Mouse (Mus musculus): Measurements from ENCODE around the gene Exosc8.
"Not testable (repeated sequence)": the region's sequence is repeated elsewhere in the genome, so short reads cannot be mapped to it uniquely, and the experiment has no call there.

Gene Exosc8

DNA sequence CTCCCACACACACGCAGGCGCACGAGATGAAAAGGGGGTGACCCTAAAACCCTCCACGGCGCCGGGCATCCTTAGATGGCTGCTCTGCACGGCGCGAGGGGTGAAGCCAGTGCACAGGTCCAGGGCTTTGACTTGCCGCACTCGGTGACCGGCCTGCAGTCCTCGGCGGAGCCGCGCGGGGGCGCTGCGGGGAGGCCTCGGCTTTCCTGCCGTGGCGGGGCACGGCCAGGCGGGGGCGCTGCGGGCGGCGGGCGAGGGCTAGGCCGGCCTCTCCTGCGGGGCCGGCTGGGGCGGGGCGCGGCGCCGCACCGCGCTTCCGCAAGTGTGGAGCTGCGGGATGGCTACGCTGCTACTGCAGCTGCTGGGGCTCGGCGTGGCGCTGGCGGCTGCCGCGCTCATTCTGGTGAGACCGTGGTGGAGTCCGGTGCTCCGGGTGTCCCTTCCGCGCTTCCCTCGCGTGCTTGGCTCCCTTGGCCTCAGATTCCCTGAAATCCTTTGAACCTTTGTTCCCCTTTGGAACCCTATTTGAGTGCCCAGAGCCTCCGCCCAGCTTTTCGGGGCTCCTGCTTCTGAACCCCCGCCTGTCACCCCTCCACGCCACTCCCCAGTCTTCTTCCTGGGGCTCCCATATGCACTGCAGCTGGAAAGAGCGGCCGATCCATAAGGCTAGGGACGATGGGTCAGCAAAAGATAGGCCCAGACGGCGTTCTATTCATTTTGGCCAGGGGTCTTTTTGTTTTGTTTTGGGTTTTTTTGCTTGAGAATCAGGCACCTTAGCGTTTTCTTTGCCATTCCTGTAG is at the start of gene Exosc8, which contains the start of gene Alg5:
TSS of gene Exosc8 (minus strand) at position 147 of the 800 bp plus-strand sequence.
TSS of gene Alg5 (plus strand) at position 293 of the 800 bp plus-strand sequence.
- DNase-seq = peak; percentile 89

DNA sequence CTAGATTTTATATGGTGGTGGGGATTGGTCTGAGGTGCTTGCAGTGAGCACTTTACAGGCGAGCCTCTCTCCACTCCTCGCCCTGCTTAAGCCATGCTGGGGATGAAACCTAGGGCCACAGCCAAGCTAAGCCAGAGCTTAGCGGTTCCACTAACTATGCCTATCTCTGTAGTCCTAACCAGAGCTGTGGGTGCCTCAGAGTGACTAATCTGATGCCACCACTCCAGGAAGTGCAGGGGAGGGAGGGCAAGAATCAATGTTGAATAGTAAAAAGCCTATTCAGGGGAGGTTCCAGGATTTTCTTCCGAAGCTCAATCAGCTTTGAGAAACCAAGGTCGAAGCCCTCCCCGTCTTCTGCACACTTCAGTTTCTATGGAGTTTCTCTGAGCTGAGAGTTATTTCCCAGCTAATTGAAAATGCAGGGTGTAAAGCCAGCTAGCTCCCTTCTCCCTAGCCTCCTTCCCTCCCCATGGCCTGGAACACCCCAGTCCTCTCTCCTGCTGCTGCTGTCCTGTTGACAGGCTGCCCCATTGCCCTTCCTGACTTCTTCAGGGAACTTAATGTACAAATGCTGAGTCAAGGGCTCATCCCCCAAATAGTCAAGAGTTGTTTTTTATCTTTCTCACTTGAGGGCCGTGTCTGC is 40.9 kb upstream of the Exosc8 start:
- DNase-seq = no peak

DNA sequence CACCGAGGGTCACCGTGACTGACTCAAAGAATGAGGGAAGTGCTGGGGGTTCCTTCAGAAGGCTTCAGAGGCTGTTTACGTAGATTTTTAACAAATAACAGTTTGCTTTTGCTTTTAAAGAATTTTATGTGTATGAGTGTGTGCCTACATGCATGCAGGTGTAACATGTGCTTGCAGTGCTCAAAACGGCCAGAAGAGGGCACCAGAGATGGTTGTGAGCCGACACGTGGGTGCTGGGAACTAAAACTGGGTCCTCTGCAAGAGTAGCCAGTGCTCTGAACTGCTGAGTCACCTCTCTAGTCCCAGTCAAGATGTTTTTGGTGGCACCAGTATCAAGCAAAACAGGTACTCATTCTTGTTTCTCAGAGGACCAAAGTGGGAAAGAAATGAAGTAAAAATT is 38.4 kb upstream of the Exosc8 start:
- DNase-seq = no peak

DNA sequence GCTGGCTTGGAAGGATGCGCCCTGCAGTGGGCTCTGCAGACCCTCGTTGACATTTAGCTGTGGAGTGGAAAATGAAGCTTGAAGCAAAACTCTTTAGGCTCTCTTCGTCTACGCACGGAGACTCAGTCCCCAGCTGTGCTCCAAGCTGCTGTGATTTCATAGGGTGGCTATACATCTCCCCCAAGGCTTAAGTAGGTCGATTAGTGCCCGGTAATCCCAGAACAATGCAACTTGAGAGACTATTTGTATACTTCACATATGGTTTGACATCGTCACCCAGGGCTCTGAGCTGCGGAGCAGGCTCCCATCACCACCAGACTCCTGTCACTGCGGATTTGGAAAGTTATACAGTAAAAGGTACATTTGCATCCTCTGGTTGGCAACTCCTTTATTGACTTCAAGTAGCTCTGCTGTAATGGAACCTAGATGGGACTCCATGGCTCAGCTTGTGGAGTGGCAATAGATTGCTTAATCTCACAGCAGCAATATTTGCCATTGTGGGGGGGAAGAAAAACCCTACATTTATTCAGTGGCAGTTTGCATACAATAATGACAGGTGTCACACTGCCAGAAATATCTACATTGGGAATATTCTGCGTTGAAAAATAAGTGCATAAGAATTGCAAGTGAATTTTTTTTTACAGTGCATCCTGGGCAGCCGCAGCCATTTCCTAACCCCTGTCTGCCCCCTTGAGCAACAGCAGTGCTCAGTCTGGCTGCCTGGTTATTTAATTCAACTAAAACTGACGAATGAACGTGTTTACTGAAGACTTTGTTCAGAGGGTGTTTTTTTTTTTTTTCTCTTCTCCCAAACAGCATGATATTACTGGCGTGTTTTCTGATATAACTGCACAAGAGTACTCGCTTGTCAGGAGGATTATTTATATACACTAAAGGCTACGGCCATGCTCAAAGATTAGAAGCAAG is 34.4 kb upstream of the Exosc8 start:
- DNase-seq = no peak

DNA sequence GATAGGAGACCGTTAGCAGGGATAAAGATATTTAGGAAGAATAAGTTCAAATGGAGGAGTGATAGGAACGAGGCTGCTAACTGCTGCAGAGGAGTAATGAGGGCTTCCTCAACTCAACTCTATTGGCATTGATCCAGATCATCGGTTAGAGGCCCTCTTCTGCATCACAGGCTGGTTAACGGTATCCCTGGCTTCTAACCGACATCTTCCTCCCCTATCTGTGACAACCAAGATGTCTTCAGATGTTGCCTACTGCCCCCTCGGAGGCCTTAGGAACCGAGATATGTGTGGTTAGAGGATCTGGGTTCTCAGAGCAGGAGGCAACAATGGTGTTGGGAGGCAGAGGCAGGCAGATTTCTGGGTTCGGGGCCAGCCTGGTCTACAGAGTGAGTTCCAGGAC is 33.4 kb upstream of the Exosc8 start:
- no peak for DNase-seq

DNA sequence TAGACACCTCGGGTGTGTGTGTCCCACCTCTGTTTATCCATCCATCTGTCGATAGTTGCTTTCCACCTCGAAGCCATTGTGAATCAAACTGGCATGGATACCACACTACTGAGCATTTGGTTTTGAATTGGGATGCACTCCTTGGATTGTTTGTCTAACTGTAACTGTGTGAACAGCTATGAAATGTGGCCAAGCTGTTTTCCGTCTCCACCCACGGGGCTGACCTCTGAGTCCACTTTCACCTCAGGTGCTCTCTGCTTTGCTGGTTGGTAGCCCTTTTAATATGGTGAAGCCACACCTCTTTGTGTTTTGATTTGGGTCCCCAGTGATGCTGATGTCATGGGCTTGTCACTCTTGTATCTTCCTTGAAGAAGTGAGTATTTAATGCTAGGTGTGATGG is 31.6 kb upstream of the Exosc8 start:
- DNase-seq = no peak

DNA sequence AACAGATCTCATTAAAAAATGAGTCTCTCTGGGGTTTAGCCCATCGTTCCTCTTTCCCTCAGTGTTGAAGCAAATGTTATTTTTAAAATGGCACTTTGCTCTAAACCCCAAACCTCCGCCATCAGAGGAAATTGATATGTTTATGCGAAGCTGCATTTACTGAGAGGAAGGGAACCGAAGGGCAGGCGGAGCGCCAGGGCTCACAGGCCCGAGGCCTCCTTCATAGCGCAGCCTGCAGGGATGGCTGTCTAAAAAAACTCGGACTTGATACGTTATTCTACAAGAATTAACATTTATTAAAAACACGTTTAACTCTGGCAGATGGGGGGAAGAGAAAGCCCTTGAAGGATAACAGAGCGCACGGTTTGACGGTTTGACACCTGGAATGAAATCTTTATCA is 30.8 kb upstream of the Exosc8 start:
- DNase-seq = no peak

DNA sequence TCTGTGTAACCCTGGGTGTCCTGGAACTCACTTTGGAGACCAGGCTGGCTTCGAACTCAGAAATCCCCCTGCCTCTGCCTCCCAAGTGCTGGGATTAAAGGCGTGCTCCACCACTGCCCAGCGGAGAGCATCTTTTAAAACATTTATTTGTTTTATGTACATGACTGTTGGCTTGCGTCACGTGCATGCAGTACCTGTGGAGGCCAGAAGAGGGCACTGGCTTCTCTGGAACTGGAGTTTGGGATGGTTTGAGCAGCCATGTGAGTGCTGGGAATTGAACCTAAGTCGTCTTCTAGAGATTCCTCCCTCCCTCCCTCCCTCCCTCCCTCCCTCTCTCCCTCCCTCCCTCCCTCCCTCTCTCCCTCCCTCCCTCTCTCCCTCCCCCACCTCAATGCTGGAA is 30.3 kb upstream of the Exosc8 start:
- not testable (repeated sequence) for DNase-seq

DNA sequence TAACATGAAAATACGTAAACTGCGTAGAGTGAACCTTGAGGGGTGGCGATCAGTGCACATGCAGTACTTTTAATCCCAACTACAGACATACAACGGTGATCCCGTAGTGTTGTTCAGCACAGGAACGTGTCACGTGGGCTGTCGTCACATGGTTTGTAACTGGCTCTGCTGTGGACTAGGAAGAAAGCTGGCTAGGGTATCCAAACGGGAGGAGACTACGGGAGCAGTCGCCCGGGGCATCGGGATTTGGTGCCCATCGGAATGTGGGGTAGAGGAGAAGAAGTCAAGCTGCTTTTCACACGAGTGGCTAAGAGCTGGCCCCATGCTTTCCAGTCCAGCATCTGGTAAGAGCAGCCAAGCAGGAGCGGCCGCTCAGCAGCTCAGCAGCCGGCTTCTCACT is 29.2 kb upstream of the Exosc8 start:
- peak; percentile 43 for DNase-seq

DNA sequence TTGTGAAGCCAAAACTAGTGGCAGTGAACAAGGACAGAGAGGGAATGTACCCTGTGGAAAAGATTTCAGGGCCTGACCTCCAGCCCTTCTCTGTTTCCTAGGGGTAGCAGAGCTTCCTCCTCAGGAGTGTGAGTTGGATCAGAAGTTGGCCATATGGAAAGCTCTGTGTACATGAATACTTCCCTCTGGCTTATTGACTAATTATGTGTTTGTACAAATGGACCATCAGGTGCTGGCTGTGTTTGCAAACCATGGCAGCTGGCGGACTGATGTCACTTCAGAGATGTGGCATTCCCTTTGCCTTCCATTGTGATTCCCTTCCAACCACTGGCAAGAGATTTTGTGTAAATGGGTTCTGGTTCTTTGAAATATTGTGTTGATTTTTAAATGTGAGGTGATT is 26.1 kb upstream of the Exosc8 start:
- no peak for DNase-seq

DNA sequence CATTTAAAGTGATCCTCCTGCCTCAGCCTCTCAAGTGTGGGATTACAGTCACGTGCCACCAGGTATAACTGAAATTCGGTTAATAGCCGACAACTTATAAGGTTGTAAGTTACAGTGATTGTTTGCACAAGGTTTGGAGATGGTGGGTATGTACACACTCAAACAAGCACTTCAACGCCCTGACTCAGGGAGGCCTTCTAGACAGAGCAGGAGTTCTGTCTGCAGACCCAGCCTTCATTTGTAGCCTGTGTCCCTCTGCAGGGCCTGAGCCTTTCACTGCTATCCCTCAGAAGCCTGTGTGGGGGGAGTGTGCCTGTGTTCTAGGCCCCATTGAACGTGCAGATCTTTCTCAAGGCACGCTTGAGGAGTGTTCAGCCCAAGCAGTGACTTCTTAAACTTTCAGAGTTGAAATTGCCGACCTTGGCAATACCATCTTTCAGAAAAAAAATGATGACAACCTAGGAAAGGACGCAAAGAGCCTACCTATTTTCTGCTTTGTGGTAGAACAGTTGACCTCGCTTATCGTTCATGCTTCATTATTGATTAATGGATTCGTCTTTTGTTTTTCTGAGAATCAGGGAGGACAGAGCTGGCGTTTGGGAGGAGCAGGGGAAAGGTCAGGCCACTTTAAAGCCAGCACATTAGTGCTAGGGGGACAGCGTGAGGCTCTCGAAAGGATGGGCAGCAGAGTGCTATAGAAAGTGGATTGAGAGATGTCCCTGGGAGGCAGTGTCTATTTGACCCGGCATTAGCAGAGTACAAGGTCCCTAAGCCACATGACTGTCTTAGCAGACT is 25.3 kb upstream of the Exosc8 start:
- no peak for DNase-seq

DNA sequence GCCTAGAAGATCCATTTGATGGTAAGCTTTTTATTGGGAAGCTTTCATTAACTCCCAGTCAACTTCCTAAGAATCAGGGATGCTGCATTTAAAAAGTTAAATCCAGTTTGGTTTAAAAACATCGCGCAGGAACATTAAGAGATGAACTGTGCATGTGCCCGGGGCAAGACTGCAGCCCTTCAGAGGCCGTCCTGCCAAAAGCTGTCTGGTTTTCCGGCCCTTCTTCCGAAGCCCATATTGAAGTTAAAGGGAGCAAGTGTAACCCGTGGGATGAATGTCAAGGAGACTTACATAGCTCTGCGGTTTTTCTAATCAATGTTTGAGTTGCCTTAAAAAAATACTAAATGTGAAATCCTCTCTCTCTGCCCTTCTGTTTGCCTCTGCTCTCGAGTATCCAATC is 24.0 kb upstream of the Exosc8 start:
- DNase-seq = no peak

DNA sequence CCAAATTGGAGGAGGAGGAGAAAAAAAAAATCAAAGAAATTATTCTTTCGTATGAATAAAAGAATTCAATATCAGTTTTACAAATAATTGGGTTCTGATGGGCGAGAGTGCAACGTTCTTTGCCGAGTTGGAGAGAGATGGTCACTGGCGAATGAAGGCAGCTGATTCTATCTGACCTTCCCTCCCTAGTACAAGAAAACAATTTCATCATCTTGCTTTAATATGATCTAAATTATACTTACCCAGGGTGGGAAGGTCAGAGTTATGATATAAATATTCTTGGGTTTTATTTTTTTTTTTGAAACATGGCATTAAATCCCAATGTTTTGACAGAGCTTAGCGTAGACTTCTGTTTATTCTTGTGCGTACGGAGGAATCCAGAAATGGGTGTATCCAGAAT is 22.3 kb upstream of the Exosc8 start:
- no peak for DNase-seq

DNA sequence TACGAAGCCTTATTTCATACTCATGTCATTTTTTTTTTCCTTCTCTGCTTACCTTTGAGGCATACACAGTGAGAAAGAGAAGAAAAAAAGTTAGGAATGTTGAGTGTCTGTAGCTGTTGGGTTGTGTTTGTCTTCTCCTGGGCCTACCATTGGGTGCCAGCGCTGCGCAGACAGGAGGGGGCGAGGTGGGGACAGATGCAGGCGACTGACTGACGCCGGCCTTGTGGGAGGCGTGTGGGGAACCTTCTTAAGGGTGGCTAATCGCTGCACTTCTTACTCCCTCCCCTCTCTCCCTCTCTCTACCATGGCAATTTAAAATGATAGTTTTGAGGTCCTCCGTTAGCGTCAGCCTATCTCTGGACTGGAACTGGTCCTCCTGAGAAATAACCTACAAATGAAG is 20.9 kb upstream of the Exosc8 start:
- peak; percentile 11 for DNase-seq

DNA sequence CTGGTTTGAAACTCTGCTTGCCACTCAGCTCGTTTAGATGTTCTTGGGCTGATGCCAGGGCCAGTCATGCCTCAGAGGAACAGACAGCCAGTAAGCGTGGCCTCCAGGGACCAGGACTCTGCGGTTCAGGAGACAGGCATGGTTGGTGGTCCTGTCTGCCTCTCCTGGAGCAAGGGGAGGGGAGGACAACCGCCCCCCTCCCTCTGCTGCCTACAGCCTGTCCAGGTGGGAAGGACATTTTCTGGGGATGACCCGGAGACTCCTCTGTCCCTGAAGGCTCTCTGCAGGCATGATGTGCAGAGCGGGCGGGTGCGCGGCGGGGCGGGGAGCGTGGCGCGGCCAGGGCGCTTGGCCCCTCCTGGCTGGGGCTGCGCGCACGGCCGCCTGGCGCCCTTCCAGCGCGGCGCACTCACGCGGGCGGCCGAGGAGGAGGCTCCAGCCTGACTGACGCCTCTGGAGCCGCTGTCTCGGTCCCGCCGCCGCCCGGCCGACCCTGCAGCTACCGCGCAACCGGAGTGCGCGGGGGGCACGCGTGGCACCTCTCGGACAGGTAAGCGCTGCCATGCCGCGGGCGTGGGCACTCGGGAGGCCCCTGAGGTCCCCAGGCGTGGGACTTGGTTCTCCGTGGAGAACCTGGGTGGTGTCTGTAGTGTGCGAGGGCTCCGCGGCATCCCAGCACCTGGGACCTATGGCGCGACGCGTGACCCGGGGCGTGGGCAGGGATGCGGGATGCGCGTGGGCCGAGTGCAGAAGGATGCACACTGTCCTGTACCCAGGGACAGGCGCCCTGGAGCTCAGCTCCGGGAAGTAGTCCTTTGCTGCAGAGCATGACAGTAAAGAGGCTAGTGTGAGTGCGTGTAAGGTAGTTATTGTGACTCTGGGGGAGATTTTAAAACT is 20.2 kb upstream of the Exosc8 start, which contains the start of gene Smad9:
TSS of gene Smad9 (plus strand) at position 438 of the 897 bp plus-strand sequence.
- peak; percentile 57 for DNase-seq

DNA sequence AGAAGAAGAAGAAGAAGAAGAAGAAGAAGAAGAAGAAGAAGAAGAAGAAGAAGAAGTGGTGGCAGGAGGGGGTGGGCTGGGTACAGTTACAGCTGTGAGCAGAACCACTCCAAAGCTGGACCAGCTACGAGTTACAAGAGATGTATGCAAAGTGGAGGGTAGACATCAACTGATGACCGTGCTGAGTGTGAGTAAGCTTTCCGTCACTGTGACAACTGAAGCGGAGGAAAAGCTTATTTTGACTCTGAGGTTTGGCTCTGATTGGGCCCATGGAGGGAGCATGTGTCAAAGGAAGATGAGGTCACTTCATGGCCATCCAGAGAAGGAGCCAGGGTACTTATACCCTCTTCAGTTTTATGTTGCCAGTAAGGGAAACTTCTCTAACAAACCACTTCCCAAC is 18.2 kb upstream of the Exosc8 start:
- DNase-seq = no peak

DNA sequence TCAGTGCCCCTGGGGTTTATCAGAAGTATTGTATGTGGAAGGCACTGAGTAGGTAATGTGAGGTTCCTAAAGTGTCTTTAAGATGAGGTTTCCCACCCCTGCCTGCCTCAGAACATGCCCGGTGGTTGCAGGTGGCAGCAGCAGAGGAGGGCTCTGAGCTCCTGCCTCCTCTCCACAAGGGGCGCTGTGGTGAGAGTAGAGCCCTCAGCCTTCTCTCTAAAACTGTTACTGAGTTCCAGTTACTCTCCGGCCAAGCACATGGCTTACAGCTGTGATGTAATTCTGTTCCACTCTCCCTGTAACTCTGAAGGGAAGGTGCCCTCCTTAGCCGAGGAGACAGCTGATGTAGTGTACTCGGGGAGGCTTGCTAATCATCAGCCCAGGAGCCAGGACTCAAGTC is 10.6 kb upstream of the Exosc8 start:
- peak; percentile 23 for DNase-seq

DNA sequence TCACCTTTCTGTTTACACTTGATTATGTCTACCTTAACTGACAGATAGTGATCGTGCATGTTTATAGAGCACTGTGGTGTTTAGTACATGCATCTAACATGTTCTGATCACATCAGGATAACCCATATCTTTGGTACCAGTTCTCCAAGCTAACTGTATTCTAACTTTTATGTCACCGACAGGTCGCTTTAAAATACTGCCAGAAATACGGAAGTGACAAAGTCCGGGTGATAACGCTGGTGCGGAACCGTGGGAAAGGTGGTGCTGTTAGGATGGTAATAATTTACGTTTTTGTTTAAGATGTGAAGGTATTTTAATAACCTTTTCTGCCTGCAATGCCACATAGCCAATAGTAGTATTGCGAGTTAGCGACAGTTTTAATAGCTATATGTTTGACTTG is 6.8 kb upstream of the Exosc8 start:
- no peak for DNase-seq

DNA sequence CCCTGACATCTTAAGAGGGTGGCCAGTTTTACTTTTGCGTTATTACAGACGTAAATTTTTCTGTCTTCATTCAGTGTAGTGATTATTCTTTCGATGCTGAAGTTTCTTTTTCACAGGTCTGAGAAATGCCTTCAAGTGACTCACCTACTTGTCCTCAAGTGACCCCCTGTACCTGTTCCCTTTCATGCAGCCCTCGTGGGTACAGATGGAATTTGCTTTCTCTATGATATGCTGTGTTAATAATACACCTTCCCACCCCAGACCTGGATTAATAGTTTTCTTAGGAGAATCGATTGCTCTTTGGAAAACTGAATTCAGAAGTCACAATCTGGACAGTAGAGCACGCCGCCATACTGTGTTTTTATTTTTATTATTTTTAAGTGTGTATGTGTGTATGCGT is 2.1 kb upstream of the Exosc8 start:
- no peak for DNase-seq

DNA sequence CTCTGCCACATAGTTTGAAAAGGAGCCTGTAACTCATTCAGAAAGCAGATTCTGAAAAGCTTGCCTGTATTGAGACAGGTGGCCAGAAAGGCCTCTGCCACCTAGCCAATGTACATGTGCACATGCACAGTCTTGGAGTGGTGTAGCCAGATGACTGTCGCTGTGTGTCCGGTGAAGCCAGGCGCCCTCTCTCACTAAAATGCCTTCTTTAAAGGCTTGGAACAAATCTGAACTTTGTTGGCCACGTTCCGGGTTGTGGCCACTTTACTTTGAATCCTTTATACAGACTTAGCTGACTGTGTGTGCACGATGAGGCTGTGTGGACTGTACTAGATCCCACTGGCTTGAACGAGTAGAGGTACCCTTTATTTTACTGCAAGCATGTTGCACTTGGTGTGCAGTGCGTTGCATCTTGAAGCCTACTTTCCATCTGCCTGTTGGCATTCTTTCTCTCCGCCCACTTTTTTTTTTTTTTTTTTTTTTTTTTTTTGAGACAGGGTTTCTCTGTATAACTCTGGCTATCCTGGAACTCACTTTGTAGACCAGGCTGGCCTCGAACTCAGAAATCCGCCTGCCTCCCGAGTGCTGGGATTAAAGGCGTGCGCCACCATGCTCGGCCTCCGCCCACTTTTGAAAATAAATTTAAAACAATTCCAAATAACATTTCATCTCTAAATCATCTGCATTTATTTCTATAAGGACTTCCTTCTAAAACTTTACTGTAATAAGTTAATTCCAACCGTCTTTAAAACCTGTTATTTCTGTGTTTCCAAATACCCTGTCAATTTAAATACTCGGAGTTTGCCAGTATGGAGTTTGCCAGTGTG is 1.1 kb upstream of the Exosc8 start:
- DNase-seq = peak; percentile 26

Measured in kidney, adult 9 months (tissue).